Comparison of ENCODE assay signal across 12 mouse cellular contexts in genomic region chr10:42910567-42910966, GRCm38 (mm10).
"Had no signal": no experiment of that assay in that cellular context is flagged by ENCODE, and none has a peak within 500 bp of the region (broad histone marks: within the 10 kb centered on the region; RNA-seq: fewer than 3 reads in every experiment).

No protein-coding gene starts in this region.

- H3K27ac ChIP-seq: kidney, embryonic 15.5 days; limb, embryonic 13.5 days; liver, embryonic 15.5 days; midbrain, embryonic 10.5 days; neural tube, embryonic 15.5 days had no signal

- H3K4me1 ChIP-seq: neural tube, embryonic 15.5 days had no signal

- H3K9ac ChIP-seq: kidney, embryonic 15.5 days; limb, embryonic 13.5 days; liver, embryonic 15.5 days; lung, embryonic 14.5 days; neural tube, embryonic 15.5 days had no signal

- H3K4me3 ChIP-seq: kidney, embryonic 15.5 days; limb, embryonic 13.5 days; liver, embryonic 15.5 days; midbrain, embryonic 10.5 days; myocyte; neural tube, embryonic 15.5 days had no signal

- H3K36me3 ChIP-seq: kidney, embryonic 15.5 days; limb, embryonic 13.5 days; liver, embryonic 15.5 days; midbrain, embryonic 10.5 days; neural tube, embryonic 15.5 days had no signal

- H3K9me3 ChIP-seq: kidney, embryonic 15.5 days; limb, embryonic 13.5 days; liver, embryonic 15.5 days; midbrain, embryonic 10.5 days; neural tube, embryonic 15.5 days had no signal

- DNase-seq: kidney, postnatal 14 days; left cerebral cortex, postnatal 4 days; lung, embryonic 14.5 days; lung, postnatal 10 days; lung, postnatal 4 days; midbrain, embryonic 14.5 days had no signal

- H3K4me2 ChIP-seq: kidney, embryonic 15.5 days; limb, embryonic 13.5 days; liver, embryonic 15.5 days; lung, embryonic 14.5 days; neural tube, embryonic 15.5 days had no signal

- H3K27me3 ChIP-seq: kidney, embryonic 15.5 days; limb, embryonic 13.5 days; liver, embryonic 15.5 days; neural tube, embryonic 15.5 days had no signal
